Mouse (Mus musculus) macrophage (primary cell): ENCODE results near the gene Kcnt2. TPM values are rescaled to one million over a fixed set of nuclear protein-coding genes. Genes with fewer than 3 reads are reported as not detected.

Experiments
- H3K27ac ChIP-seq: fragments of 350-480 bp; formaldehyde crosslinking; 2 replicates; pipeline ENCODE4 v1.9.0; 2021
- H3K36me3 ChIP-seq: fragments of 350-480 bp; formaldehyde crosslinking; 2 replicates; pipeline ENCODE4 v1.9.0; 2021; ENCODE audit errors: inconsistent target
- H3K4me3 ChIP-seq: fragments of 350-480 bp; formaldehyde crosslinking; 2 replicates; pipeline ENCODE4 v1.9.0; 2021; ENCODE audit errors: inconsistent target
- H3K79me2 ChIP-seq: fragments of 350-480 bp; formaldehyde crosslinking; 2 replicates; pipeline ENCODE4 v1.9.0; 2021; ENCODE audit errors: inconsistent target
- WGBS: methylation state at CpG from one replicate; pipeline ENCODE4 v1.1.7; 2026; ENCODE audit warnings: inconsistent platforms; ENCODE audit not compliant: missing documents; 5-methylcytosine and 5-hydroxymethylcytosine counted together
- polyA plus RNA-seq: library from polyadenylated mRNA; stranded (reverse); fragments of 250-400 nt; gene quantifications from 3 replicates; pipeline ENCODE4 v1.2.4, GENCODE M21; 2018; ENCODE audit warnings: inconsistent platforms
- total RNA-seq, 78 experiments: library from RNA; depleted of rRNA; stranded (reverse); fragments of 250-400 nt; gene quantifications; 1 replicate in 9 of 78; 2 replicates in 24 of 78; 3 replicates in 43 of 78; 4 replicates in 2 of 78; pipeline ENCODE4 v1.2.4; 2018; ENCODE audit warnings: inconsistent platforms in 56 of 78

Kcnt2 gene
- total RNA-seq (2018; cell fraction: chromatin; rRNA removed) = under 1 TPM in 1 of 26 experiments, not detected in 25; 0.35 TPM
- total RNA-seq (2018; cell fraction: cytosol; rRNA removed) = not detected
- total RNA-seq (2018; cell fraction: nucleus; rRNA removed) = not detected
- not detected in 3 replicates for polyA plus RNA-seq

GRCm38 (mm10) chr1:140245876-140246597 lies at the start of gene Kcnt2:
Gene Kcnt2 (plus strand): TSS chr1:140246158.
- Histone ChIP-seq H3K4me3 (no peak within 1 kb of the TSS), H3K36me3 (no peaks in the 10 kb centered on the region), H3K27ac (no peak within 1 kb of the TSS), H3K79me2 (no peaks in the 10 kb centered on the region)
- 4% methylated on average over 20 of the region's 21 CpGs for WGBS

DNA sequence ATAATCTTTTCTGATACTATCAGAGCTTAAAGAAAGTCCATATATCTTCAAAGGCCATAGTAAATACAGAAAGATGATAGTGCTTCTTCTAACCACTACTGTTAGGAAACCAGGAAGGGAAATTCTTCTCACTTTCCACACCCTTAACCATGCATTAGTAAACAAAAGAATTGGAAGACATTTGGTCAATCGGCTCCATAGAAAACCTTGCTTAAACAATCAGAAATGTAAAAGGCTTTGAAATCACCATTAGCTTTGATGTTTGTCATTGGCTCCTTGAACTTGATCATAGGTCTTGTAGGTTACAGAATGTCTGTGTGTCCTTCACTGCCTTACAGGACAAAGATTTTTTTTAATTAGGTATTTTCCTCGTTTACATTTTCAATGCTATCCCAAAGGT lies 40.6 kb upstream of the Kcnt2 start:
- Histone ChIP-seq H3K4me3 (no peak overlapping the region), H3K79me2 (no peaks in the 10 kb centered on the region), H3K27ac (no peak overlapping the region), H3K36me3 (no peaks in the 10 kb centered on the region)
- 92% methylated on average over 1 of the region's 2 CpGs for WGBS

DNA sequence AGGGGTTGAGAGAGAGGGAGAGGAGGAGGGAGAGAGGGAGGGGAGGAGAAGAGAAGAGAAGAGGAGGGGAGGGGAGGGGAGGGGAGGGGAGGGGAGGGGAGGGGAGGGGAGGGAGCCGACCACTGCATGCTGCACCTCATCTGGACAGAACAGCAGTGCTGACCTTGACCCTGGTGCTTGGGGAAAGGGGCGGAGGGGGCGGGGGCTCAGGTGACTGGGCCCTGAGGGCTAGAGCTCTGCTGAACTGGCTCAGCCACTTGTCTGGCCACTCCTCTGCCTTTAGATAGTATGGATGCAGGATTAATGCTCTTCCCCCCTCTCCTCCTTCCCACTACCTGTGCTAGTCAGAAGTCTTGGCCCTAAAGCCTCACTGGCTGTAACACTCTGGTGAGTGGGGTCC lies 20.7 kb upstream of the Kcnt2 start:
- 65% methylated on average over 2 of the region's 3 CpGs for WGBS
- Histone ChIP-seq H3K4me3 (no peak overlapping the region), H3K27ac (no peak overlapping the region), H3K79me2 (no peaks in the 10 kb centered on the region), H3K36me3 (no peaks in the 10 kb centered on the region)

- Histone ChIP-seq H3K79me2 (no peaks in the 10 kb centered on the region), H3K36me3 (no peaks in the 10 kb centered on the region), H3K4me3 (no peak overlapping the region), H3K27ac (no peak overlapping the region)
- 91% methylated on average over 7 of the region's 8 CpGs for WGBS
These were observed 19.3 kb upstream of the Kcnt2 start for GRCm38 (mm10) chr1:140226673-140227072.

DNA sequence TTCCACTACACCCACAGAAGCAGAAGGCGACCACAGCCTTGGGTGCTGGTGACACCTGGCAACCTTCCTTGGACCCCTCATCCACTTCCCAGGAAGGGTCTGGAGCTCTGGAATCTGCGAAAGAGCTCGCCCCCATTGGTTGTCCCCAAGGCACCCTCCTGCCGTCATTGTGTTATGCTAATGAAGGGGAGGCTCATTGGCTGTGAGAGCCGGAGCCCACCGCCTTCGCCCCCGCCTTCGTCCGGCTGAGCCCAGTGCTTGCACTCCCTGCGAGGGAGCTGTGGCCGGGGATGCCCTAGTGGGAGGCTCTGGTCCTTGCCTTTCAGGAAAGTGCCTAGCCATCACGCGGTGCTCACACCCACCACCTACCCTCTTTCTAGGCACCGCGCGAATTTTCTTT lies 493 bp upstream of the Kcnt2 start:
- Histone ChIP-seq H3K4me3 (no peak overlapping the region), H3K27ac (no peak overlapping the region), H3K79me2 (no peaks in the 10 kb centered on the region), H3K36me3 (no peaks in the 10 kb centered on the region)
- WGBS = 4% methylated on average over 17 of the region's 17 CpGs

DNA sequence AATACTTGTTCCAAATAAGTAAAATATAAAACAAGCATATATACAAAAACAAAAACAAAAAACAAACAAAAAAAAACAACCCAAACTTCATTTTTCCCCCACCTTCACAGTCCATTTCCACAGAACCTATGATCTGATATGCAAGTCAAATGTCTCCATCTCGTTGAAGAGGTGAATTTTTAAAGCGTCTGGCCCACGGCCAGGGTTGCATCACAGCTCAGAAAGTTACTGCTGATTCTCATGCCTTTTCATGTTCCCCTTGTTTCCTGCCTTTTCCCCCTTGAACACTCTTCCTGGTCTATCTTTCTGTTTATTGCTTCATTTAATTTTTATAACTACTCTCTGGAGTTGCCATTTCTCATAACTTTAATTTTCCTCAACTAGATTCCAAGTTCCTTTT lies 18.7 kb downstream of the Kcnt2 start:
- Histone ChIP-seq H3K79me2 (no peaks in the 10 kb centered on the region), H3K36me3 (no peaks in the 10 kb centered on the region), H3K4me3 (no peak overlapping the region), H3K27ac (no peak overlapping the region)
- WGBS = 62% methylated on average over 3 of the region's 3 CpGs

GRCm38 (mm10) chr1:140266047-140266446 lies 20.1 kb downstream of the Kcnt2 start:
- WGBS = 80% methylated on average over 5 of the region's 5 CpGs
- no peak overlapping the region for H3K27ac ChIP-seq

DNA sequence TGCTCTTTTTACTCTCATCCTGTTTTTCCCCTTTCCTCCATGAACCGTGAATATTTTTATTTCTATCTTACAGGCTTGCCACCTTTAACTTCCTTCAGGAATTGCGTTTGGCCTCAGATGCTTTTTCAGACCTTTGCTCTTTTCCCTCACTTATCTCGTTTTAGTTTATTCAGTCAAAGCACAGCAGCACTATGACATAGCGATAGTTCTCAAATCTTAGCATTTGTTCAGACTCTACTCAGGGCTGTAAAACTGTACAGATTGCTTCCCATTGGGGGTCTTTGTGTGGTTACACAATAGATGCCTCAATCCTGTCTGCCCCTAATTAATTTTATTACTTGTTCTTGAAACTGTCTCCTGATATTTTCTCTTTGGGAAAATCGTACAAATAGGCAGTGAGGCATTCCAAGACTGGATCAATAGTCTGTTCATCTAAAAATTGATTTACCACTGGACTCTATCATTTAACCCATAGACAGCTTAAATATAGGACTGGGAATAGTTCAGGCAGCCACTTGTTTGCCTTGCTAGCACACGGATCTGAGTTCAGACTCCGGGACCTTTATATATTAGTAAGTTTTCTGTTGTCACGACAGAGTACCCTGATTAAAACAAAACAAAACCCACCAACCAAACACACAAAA lies 20.8 kb downstream of the Kcnt2 start:
- Histone ChIP-seq H3K36me3 (no peaks in the 10 kb centered on the region), H3K27ac (no peak overlapping the region), H3K79me2 (no peaks in the 10 kb centered on the region), H3K4me3 (no peak overlapping the region)
- WGBS = 65% methylated on average over 8 of the region's 8 CpGs

More at GRCm38 (mm10) chr1:140266047-140266446, 20.1 kb downstream of the Kcnt2 start:
- H3K4me3 ChIP-seq = no peak overlapping the region
- no peaks in the 10 kb centered on the region for H3K36me3 ChIP-seq
- H3K79me2 ChIP-seq = no peaks in the 10 kb centered on the region

- 52% methylated on average over 2 of the region's 2 CpGs for WGBS
- H3K4me3 ChIP-seq = no peak overlapping the region
- H3K36me3 ChIP-seq = no peaks in the 10 kb centered on the region
- H3K79me2 ChIP-seq = no peaks in the 10 kb centered on the region
- H3K27ac ChIP-seq = no peak overlapping the region
These were observed 21.3 kb downstream of the Kcnt2 start for GRCm38 (mm10) chr1:140267288-140267687.

- Histone ChIP-seq H3K27ac (no peak overlapping the region), H3K4me3 (no peak overlapping the region), H3K79me2 (no peaks in the 10 kb centered on the region), H3K36me3 (no peaks in the 10 kb centered on the region)
- WGBS = 72% methylated on average over 3 of the region's 3 CpGs
These were observed 27.7 kb downstream of the Kcnt2 start for GRCm38 (mm10) chr1:140273624-140274023.

DNA sequence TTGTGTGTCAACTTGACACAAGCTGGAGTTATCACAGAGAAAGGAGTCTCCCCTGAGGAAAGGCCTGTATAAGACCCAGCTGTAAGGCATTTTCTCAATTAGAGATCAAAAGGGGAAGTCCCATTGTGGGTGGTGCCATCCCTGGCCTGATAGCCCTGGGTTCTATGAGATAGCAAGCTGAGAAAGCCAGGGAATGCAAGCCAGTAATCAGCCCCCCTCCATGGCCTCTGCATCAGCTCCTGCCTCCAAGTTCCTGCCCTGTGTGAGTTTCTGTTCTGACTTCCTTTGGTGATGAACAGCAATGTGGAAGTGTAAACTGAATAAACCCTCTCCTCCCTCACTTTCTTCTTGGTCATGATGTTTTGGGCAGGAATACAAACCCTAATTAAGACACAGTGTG lies 29.9 kb downstream of the Kcnt2 start:
- Histone ChIP-seq H3K4me3 (no peak overlapping the region), H3K27ac (no peak overlapping the region), H3K36me3 (no peaks in the 10 kb centered on the region), H3K79me2 (no peaks in the 10 kb centered on the region)

GRCm38 (mm10) chr1:140293140-140293539 lies 47.2 kb downstream of the Kcnt2 start:
- no peak overlapping the region for H3K4me3 ChIP-seq
- 87% methylated on average over 3 of the region's 3 CpGs for WGBS
- no peaks in the 10 kb centered on the region for H3K79me2 ChIP-seq
- no peaks in the 10 kb centered on the region for H3K36me3 ChIP-seq
- no peak overlapping the region for H3K27ac ChIP-seq

GRCm38 (mm10) chr1:140295482-140295881 lies 49.5 kb downstream of the Kcnt2 start:
- Histone ChIP-seq H3K36me3 (no peaks in the 10 kb centered on the region), H3K4me3 (no peak overlapping the region), H3K79me2 (no peaks in the 10 kb centered on the region), H3K27ac (no peak overlapping the region)

DNA sequence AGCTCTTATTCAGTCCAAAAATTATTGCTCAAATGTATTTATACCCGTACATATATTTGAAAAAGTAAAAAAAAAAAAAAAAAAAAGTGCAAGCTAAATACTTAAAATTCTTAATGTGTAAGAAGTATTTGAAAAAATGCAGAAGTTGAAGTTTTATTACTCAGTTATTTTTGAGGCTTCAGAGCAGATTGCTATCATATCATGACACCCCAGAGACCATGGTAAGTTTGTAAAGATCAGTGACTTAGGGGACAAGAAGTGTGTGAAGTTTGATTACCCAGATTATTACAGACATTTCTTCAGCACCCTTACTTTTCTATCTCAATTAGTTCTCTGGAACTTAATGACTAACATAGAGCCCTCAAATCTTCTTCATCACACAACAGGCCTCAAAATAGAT lies 58.3 kb downstream of the Kcnt2 start:
- Histone ChIP-seq H3K36me3 (no peaks in the 10 kb centered on the region), H3K27ac (no peak overlapping the region), H3K4me3 (no peak overlapping the region), H3K79me2 (no peaks in the 10 kb centered on the region)
- WGBS = 83% methylated on average over 1 of the region's 1 CpGs

DNA sequence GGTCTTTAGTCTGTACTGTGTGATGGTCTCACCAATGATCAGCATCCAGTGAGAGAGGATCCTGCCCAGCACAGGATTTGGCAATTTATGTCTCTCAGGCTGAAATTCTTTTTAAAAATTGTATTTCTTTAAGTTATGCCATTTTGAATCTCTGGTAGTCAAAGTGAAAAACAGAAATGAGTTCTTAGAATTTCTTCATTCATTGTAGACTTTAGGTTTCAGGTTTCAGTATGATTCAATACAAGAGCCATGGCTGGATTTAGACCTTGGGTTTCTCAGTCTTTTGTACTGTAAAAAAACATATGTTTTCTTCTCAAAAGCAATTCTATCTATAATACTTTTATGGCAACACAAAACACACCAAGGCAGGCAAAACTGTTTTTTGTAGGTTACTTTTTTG lies 59.4 kb downstream of the Kcnt2 start:
- no peak overlapping the region for H3K27ac ChIP-seq

More for the DNA sequence above, 59.4 kb downstream of the Kcnt2 start:
- no peaks in the 10 kb centered on the region for H3K36me3 ChIP-seq
- H3K4me3 ChIP-seq = no peak overlapping the region
- no peaks in the 10 kb centered on the region for H3K79me2 ChIP-seq
